8 mouse cellular contexts compared by ENCODE assay signal in the genomic region with DNA sequence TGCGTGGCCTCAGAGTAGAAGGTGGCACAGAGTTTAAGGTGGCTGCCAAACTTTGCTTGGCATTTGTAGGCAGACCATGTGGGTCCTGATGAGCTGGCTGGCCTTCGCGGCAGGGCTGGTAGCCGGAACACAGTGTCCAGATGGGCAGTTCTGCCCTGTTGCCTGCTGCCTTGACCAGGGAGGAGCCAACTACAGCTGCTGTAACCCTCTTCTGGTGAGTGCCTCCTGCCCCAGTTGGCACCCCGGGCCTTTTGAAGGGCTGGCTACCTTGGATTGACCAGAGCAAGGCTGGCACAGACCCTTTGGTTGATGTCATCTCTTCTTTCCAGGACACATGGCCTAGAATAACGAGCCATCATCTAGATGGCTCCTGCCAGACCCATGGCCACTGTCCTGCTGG. TPM values are rescaled to one million over a fixed set of nuclear protein-coding genes. Genes with fewer than 3 reads are reported as not detected.
DNase-seq lines count a peak whose midpoint lies in the region; ATAC-seq and TF ChIP-seq lines count a peak whose summit lies in the region.

No protein-coding gene starts in this region.

- peaks cover 13% of the 10 kb centered on the region for H3K4me1 ChIP-seq in embryonic facial prominence, embryonic 14.5 days (ENCODE audit: control insufficient read depth, insufficient read depth, low read length)
- peaks cover 18% of the 10 kb centered on the region for H3K4me1 ChIP-seq in hindbrain, embryonic 14.5 days (replicated peaks; ENCODE audit: control insufficient read depth, insufficient read depth, low read length)
- H3K4me1 ChIP-seq in midbrain, embryonic 13.5 days (replicated peaks): peaks cover 45% of the 10 kb centered on the region

- WGBS in embryonic facial prominence, embryonic 14.5 days: 93% methylated on average over 6 of the region's 6 CpGs
- 90% methylated on average over 6 of the region's 6 CpGs for WGBS in hindbrain, embryonic 14.5 days
- 89% methylated on average over 6 of the region's 6 CpGs for WGBS in midbrain, embryonic 13.5 days

- H3K4me2 ChIP-seq in embryonic facial prominence, embryonic 14.5 days (ENCODE audit: low read depth, low read length): no peak overlapping the region
- H3K4me2 ChIP-seq in hindbrain, embryonic 14.5 days (replicated peaks): no peak overlapping the region
- H3K4me2 ChIP-seq in midbrain, embryonic 13.5 days (replicated peaks): no peak overlapping the region

- H3K27ac ChIP-seq in layer of hippocampus, adult 2 months: peak overlapping the region; percentile 62; the same call in 1 of the 2 replicates
- no peak overlapping the region for H3K27ac ChIP-seq in embryonic facial prominence, embryonic 14.5 days (replicated peaks; ENCODE audit: low read depth, low read length)
- H3K27ac ChIP-seq in hindbrain, embryonic 14.5 days: no peak overlapping the region
- H3K27ac ChIP-seq in midbrain, embryonic 13.5 days: no peak overlapping the region

- DNase-seq in layer of hippocampus, adult 2 months (ENCODE audit: low spot score in 2 of 2): no peak
- no peak for DNase-seq in layer of hippocampus, adult 9-10 months (ENCODE audit: low spot score)
- peak; percentile 91 for DNase-seq in adrenal gland, postnatal 14 days
- DNase-seq in embryonic facial prominence, embryonic 14.5 days (ENCODE audit: low spot score): no peak
- peak; percentile 77 for DNase-seq in left cerebral cortex, postnatal 4 days
- no peak for DNase-seq in lung, postnatal 25 days (ENCODE audit: low spot score)
- no peak for DNase-seq in hindbrain, embryonic 14.5 days (ENCODE audit: low spot score)

- TF ChIP-seq CTCF in layer of hippocampus, adult 2 months (conservative IDR thresholded peaks at IDR 0.05): no peak

- ATAC-seq in embryonic facial prominence, embryonic 14.5 days (ENCODE audit: low read depth): no peak
- ATAC-seq in hindbrain, embryonic 14.5 days (ENCODE audit: low FRiP score): no peak
- ATAC-seq in midbrain, embryonic 13.5 days: no peak

- intact Hi-C loops in left cerebral cortex, postnatal 4 days (cut with DNase I): loop anchor here (5.0 kb wide), 1 partner anchor 136 kb away; a partner anchor contains a TSS

- no peaks in the 10 kb centered on the region for H3K27me3 ChIP-seq in embryonic facial prominence, embryonic 14.5 days (replicated peaks; ENCODE audit: control insufficient read depth, insufficient read depth, low read length)
- H3K27me3 ChIP-seq in hindbrain, embryonic 14.5 days (ENCODE audit: control insufficient read depth, insufficient read depth, low read length): no peaks in the 10 kb centered on the region
- H3K27me3 ChIP-seq in midbrain, embryonic 13.5 days: peaks cover 9% of the 10 kb centered on the region; the same call in 1 of the 2 replicates

- peaks cover 47% of the 10 kb centered on the region for H3K36me3 ChIP-seq in embryonic facial prominence, embryonic 14.5 days (ENCODE audit: control insufficient read depth, insufficient read depth, low read length)
- peaks cover 40% of the 10 kb centered on the region for H3K36me3 ChIP-seq in hindbrain, embryonic 14.5 days (replicated peaks; ENCODE audit: control insufficient read depth, insufficient read depth)
- H3K36me3 ChIP-seq in midbrain, embryonic 13.5 days: peaks cover 40% of the 10 kb centered on the region

- no peak overlapping the region; the same call in 1 of the 2 replicates for H3K4me3 ChIP-seq in layer of hippocampus, adult 2 months
- no peak overlapping the region for H3K4me3 ChIP-seq in embryonic facial prominence, embryonic 14.5 days (ENCODE audit: low read depth, low read length)
- no peak overlapping the region for H3K4me3 ChIP-seq in hindbrain, embryonic 14.5 days (replicated peaks; ENCODE audit: low read length)
- no peak overlapping the region for H3K4me3 ChIP-seq in midbrain, embryonic 13.5 days (replicated peaks)

- peak overlapping the region; percentile 25; the same call in 1 of the 2 replicates for H3K9ac ChIP-seq in embryonic facial prominence, embryonic 14.5 days (ENCODE audit: low read depth, low read length)
- no peak overlapping the region for H3K9ac ChIP-seq in hindbrain, embryonic 14.5 days
- H3K9ac ChIP-seq in midbrain, embryonic 13.5 days (replicated peaks): no peak overlapping the region

- H3K9me3 ChIP-seq in embryonic facial prominence, embryonic 14.5 days (ENCODE audit: control insufficient read depth, low read length): no peaks in the 10 kb centered on the region
- H3K9me3 ChIP-seq in hindbrain, embryonic 14.5 days (ENCODE audit: control insufficient read depth, low read length): no peaks in the 10 kb centered on the region
- no peaks in the 10 kb centered on the region for H3K9me3 ChIP-seq in midbrain, embryonic 13.5 days

RNA-seq across cellular contexts. Expression of a gene that starts 2.8 kb away (rescaled TPM):
- total RNA-seq in layer of hippocampus, adult 2 months (2021): 10 to 100 TPM; 60.6 to 66.4 TPM
- total RNA-seq in adrenal gland, postnatal 14 days (2021): 180 and 194 TPM in 2 replicates
- 121 and 129 TPM in 2 replicates for polyA plus RNA-seq in embryonic facial prominence, embryonic 14.5 days (2014; fragmentation: Nextera tagmentation; extraction: Ambion mirVana)
- total RNA-seq in left cerebral cortex, postnatal 4 days (2021): 10 to 100 TPM; 54.0 to 58.5 TPM
- polyA plus RNA-seq in hindbrain, embryonic 14.5 days (2014; fragmentation: Nextera tagmentation; extraction: Ambion mirVana): 52.4 and 63.6 TPM in 2 replicates
- 57.4 and 61.8 TPM in 2 replicates for polyA plus RNA-seq in midbrain, embryonic 13.5 days (2015; fragmentation: Nextera tagmentation; extraction: Ambion mirVana)

RNA-seq across cellular contexts. Expression of a gene that starts 14.6 kb away (rescaled TPM):
- total RNA-seq in layer of hippocampus, adult 2 months (2021): 100 to 1,000 TPM in 1 of 2 experiments, 10 to 100 TPM in 1; 92.5 to 102 TPM
- 8.2 and 9.6 TPM in 2 replicates for total RNA-seq in adrenal gland, postnatal 14 days (2021)
- 6.8 and 10.7 TPM in 2 replicates for polyA plus RNA-seq in embryonic facial prominence, embryonic 14.5 days (2014; fragmentation: Nextera tagmentation; extraction: Ambion mirVana)
- 100 to 1,000 TPM; 237 to 243 TPM for total RNA-seq in left cerebral cortex, postnatal 4 days (2021)
- polyA plus RNA-seq in hindbrain, embryonic 14.5 days (2014; fragmentation: Nextera tagmentation; extraction: Ambion mirVana): 30.9 and 40.4 TPM in 2 replicates
- polyA plus RNA-seq in midbrain, embryonic 13.5 days (2015; fragmentation: Nextera tagmentation; extraction: Ambion mirVana): 10.9 and 18.4 TPM in 2 replicates

RNA-seq across cellular contexts. Expression of a gene that starts 25.1 kb away (rescaled TPM):
- total RNA-seq in layer of hippocampus, adult 2 months (2021): 10 to 100 TPM; 62.5 to 62.6 TPM
- total RNA-seq in adrenal gland, postnatal 14 days (2021): 373 and 415 TPM in 2 replicates
- polyA plus RNA-seq in embryonic facial prominence, embryonic 14.5 days (2014; fragmentation: Nextera tagmentation; extraction: Ambion mirVana): 190 and 194 TPM in 2 replicates
- 10 to 100 TPM; 57.2 to 58.8 TPM for total RNA-seq in left cerebral cortex, postnatal 4 days (2021)
- polyA plus RNA-seq in hindbrain, embryonic 14.5 days (2014; fragmentation: Nextera tagmentation; extraction: Ambion mirVana): 154 and 157 TPM in 2 replicates
- polyA plus RNA-seq in midbrain, embryonic 13.5 days (2015; fragmentation: Nextera tagmentation; extraction: Ambion mirVana): 141 and 154 TPM in 2 replicates

RNA-seq across cellular contexts. Expression of a gene that starts 37.0 kb away (rescaled TPM):
- total RNA-seq in layer of hippocampus, adult 2 months (2021): 1 to 10 TPM; 2.3 to 3.5 TPM
- total RNA-seq in adrenal gland, postnatal 14 days (2021): 4.6 and 7.4 TPM in 2 replicates
- polyA plus RNA-seq in embryonic facial prominence, embryonic 14.5 days (2014; fragmentation: Nextera tagmentation; extraction: Ambion mirVana): 6.0 and 6.6 TPM in 2 replicates
- total RNA-seq in left cerebral cortex, postnatal 4 days (2021): 1 to 10 TPM; 3.6 to 4.0 TPM
- polyA plus RNA-seq in hindbrain, embryonic 14.5 days (2014; fragmentation: Nextera tagmentation; extraction: Ambion mirVana): 5.0 and 8.4 TPM in 2 replicates
- polyA plus RNA-seq in midbrain, embryonic 13.5 days (2015; fragmentation: Nextera tagmentation; extraction: Ambion mirVana): 4.9 and 6.0 TPM in 2 replicates

RNA-seq across cellular contexts. Expression of a gene that starts 39.7 kb away (rescaled TPM):
- total RNA-seq in layer of hippocampus, adult 2 months (2021): 100 to 1,000 TPM; 482 to 488 TPM
- total RNA-seq in adrenal gland, postnatal 14 days (2021): 31.3 and 31.6 TPM in 2 replicates
- 7.1 and 7.8 TPM in 2 replicates for polyA plus RNA-seq in embryonic facial prominence, embryonic 14.5 days (2014; fragmentation: Nextera tagmentation; extraction: Ambion mirVana)
- total RNA-seq in left cerebral cortex, postnatal 4 days (2021): 100 to 1,000 TPM; 261 to 262 TPM
- polyA plus RNA-seq in hindbrain, embryonic 14.5 days (2014; fragmentation: Nextera tagmentation; extraction: Ambion mirVana): 106 TPM in 2 replicates
- 131 and 153 TPM in 2 replicates for polyA plus RNA-seq in midbrain, embryonic 13.5 days (2015; fragmentation: Nextera tagmentation; extraction: Ambion mirVana)

Comparison
In these comparisons a context has a peak if more than half of its experiments do, and no peak if none do; other contexts are left out.
1. DNase-seq: peak in adrenal gland, postnatal 14 days (single experiment) and left cerebral cortex, postnatal 4 days (single experiment); none in layer of hippocampus, adult 2 months (0 of 2), layer of hippocampus, adult 9-10 months (single experiment), embryonic facial prominence, embryonic 14.5 days (single experiment), lung, postnatal 25 days (single experiment) and hindbrain, embryonic 14.5 days (single experiment).